Mouse (Mus musculus): ENCODE measurements around the gene Lrg1.

- TF ChIP-seq POLR2A (IDR thresholded peaks at IDR 0.05; ENCODE audit: borderline replicate concordance, control insufficient read depth, low read depth, low read length), result no peak
- no peak for TF ChIP-seq CTCF (IDR thresholded peaks at IDR 0.05; ENCODE audit: control insufficient read depth, insufficient read depth, low read length)
Measured at GRCm38 (mm10) chr17:56077523-56077922, 44.3 kb downstream of the Lrg1 start.

Measured in bone marrow, adult 2 months (tissue).